Mouse (Mus musculus): ENCODE measurements at regions not wholly inside any gene's neighbourhood (a gene's known extent, or its start where the extent isn't known, plus 50 kb on each side); places are given as distances from the start of the nearest gene placed in this dataset.
A peak's percentile ranks its signal among the peaks of the same experiment; 100 is the strongest.
"Not testable (repeated sequence)": the region's sequence is repeated elsewhere in the genome, so short reads cannot be mapped to it uniquely, and the experiment has no call there.

- DNase-seq (ENCODE audit: extremely low read depth, insufficient read length, low spot score) = no peak
Observed at GRCm38 (mm10) chr2:84042793-84043192, 52.4 kb downstream of the Gm13691 start.

GRCm38 (mm10) chr2:84048398-84049140, 58.2 kb downstream of the Gm13691 start:
- no peak for DNase-seq (ENCODE audit: extremely low read depth, insufficient read length, low spot score)

- no peak for DNase-seq (ENCODE audit: extremely low read depth, insufficient read length, low spot score)
Observed at GRCm38 (mm10) chr2:84051883-84052331, 61.6 kb downstream of the Gm13691 start.

- DNase-seq (ENCODE audit: extremely low read depth, insufficient read length, low spot score) = peak; percentile 58
Observed at GRCm38 (mm10) chr2:84059246-84059645, 68.9 kb downstream of the Gm13691 start.

- no peak for DNase-seq (ENCODE audit: extremely low read depth, insufficient read length, low spot score)
Observed at GRCm38 (mm10) chr2:84061221-84061620, 70.9 kb downstream of the Gm13691 start.

- DNase-seq (ENCODE audit: extremely low read depth, insufficient read length, low spot score) = no peak
Observed at GRCm38 (mm10) chr2:84064371-84064770, 74.0 kb downstream of the Gm13691 start.

GRCm38 (mm10) chr2:84065061-84065460, 74.7 kb downstream of the Gm13691 start:
- DNase-seq (ENCODE audit: extremely low read depth, insufficient read length, low spot score) = no peak

GRCm38 (mm10) chr2:84065749-84066148, 75.4 kb downstream of the Gm13691 start:
- DNase-seq (ENCODE audit: extremely low read depth, insufficient read length, low spot score) = no peak

- DNase-seq (ENCODE audit: extremely low read depth, insufficient read length, low spot score) = no peak
Observed at GRCm38 (mm10) chr2:84066151-84066693, 75.9 kb downstream of the Gm13691 start.

GRCm38 (mm10) chr2:84066785-84067526, 76.6 kb downstream of the Gm13691 start:
- DNase-seq (ENCODE audit: extremely low read depth, insufficient read length, low spot score) = no peak

- no peak for DNase-seq (ENCODE audit: extremely low read depth, insufficient read length, low spot score)
Observed at GRCm38 (mm10) chr2:84068617-84069016, 78.3 kb downstream of the Gm13691 start.

GRCm38 (mm10) chr2:84069411-84069810, 79.1 kb downstream of the Gm13691 start:
- not testable (repeated sequence) for DNase-seq (ENCODE audit: extremely low read depth, insufficient read length, low spot score)

- no peak for DNase-seq (ENCODE audit: extremely low read depth, insufficient read length, low spot score)
Observed at GRCm38 (mm10) chr2:84072881-84073583, 82.7 kb downstream of the Gm13691 start.

GRCm38 (mm10) chr2:84075944-84076343, 85.6 kb downstream of the Gm13691 start:
- no peak for DNase-seq (ENCODE audit: extremely low read depth, insufficient read length, low spot score)

- no peak for DNase-seq (ENCODE audit: extremely low read depth, insufficient read length, low spot score)
Observed at GRCm38 (mm10) chr2:84079284-84079683, 88.9 kb downstream of the Gm13691 start.

GRCm38 (mm10) chr2:84080228-84080627, 89.9 kb downstream of the Gm13691 start:
- no peak for DNase-seq (ENCODE audit: extremely low read depth, insufficient read length, low spot score)

- no peak for DNase-seq (ENCODE audit: extremely low read depth, insufficient read length, low spot score)
Observed at GRCm38 (mm10) chr2:84094751-84095150, 104.4 kb downstream of the Gm13691 start.

GRCm38 (mm10) chr2:84098746-84099145, 108.4 kb downstream of the Gm13691 start:
- DNase-seq (ENCODE audit: extremely low read depth, insufficient read length, low spot score) = no peak

GRCm38 (mm10) chr2:84113562-84113961, 123.2 kb downstream of the Gm13691 start:
- no peak for DNase-seq (ENCODE audit: extremely low read depth, insufficient read length, low spot score)

GRCm38 (mm10) chr2:84119839-84120238, 129.5 kb downstream of the Gm13691 start:
- DNase-seq (ENCODE audit: extremely low read depth, insufficient read length, low spot score) = no peak

- DNase-seq (ENCODE audit: extremely low read depth, insufficient read length, low spot score) = no peak
Observed at GRCm38 (mm10) chr2:84127586-84127985, 137.2 kb downstream of the Gm13691 start.

All from 3134 (cell line).